Mouse (Mus musculus) heart, adult 2 months (tissue): Measurements from ENCODE around the gene Nckap5. TPM values are rescaled to one million over a fixed set of nuclear protein-coding genes. Genes with fewer than 3 reads are reported as not detected.

Experiments
- DNase-seq, 2 experiments: peaks; one replicate each; pipeline ENCODE4 v3.0.0; 2021
- H3K27ac ChIP-seq: fragments of 200-600 bp; 2 replicates; pipeline ENCODE4 v1.8.1; 2022
- H3K27me3 ChIP-seq: fragments of 200-500 bp; 2 replicates; pipeline ENCODE4 v1.6.1; 2012; ENCODE audit warnings: mild to moderate bottlenecking, low read length, inconsistent platforms, mixed read lengths; ENCODE audit not compliant: control insufficient read depth, insufficient read depth
- H3K36me3 ChIP-seq: fragments of 200-500 bp; 2 replicates; pipeline ENCODE4 v1.6.1; 2012; ENCODE audit warnings: low read length, inconsistent platforms; ENCODE audit not compliant: control insufficient read depth, insufficient read depth
- H3K4me1 ChIP-seq: fragments of 200-500 bp; 2 replicates; pipeline ENCODE4 v1.6.1; 2011; ENCODE audit warnings: low read length; ENCODE audit not compliant: control insufficient read depth, insufficient read depth
- H3K4me3 ChIP-seq: fragments of 200-600 bp; 2 replicates; pipeline ENCODE4 v1.8.1; 2022
- H3K79me2 ChIP-seq: fragments of 200-500 bp; replicated peaks from 2 replicates; pipeline ENCODE4 v1.6.1; 2012; ENCODE audit warnings: mild to moderate bottlenecking, inconsistent platforms, low read length, moderate library complexity, mixed read lengths; ENCODE audit not compliant: control insufficient read depth, insufficient read depth
- H3K9ac ChIP-seq: fragments of 200-500 bp; 2 replicates; pipeline ENCODE4 v1.6.1; 2012; ENCODE audit warnings: low read depth, mild to moderate bottlenecking, control low read depth, inconsistent platforms, low read length, mixed read lengths
- CTCF ChIP-seq: fragments of 200-600 bp; IDR thresholded peaks from 2 replicates; pipeline ENCODE4 v1.8.1; 2022; ENCODE audit warnings: antibody characterized with exemption, mild to moderate bottlenecking, moderate library complexity
- EP300 ChIP-seq: fragments of 200-500 bp; IDR thresholded peaks from 2 replicates; pipeline ENCODE4 v1.6.1; 2011; ENCODE audit warnings: low read depth, low read length, control low read depth; ENCODE audit not compliant: insufficient read depth
- POLR2A ChIP-seq: fragments of 200-500 bp; IDR thresholded peaks from 2 replicates; pipeline ENCODE4 v1.6.1; 2011; ENCODE audit warnings: mild to moderate bottlenecking, low read depth, low read length, control low read depth; ENCODE audit not compliant: insufficient read depth
- WGBS: fragments of 180-500 bp; shearing (Covaris S2); methylation state at CpG from one replicate; pipeline ENCODE4 v1.1.7; 2018; 5-methylcytosine and 5-hydroxymethylcytosine counted together
- intact Hi-C: fragments of 180-260 bp; cut with DNase I; formaldehyde crosslinking; loops from one replicate; pipeline ENCODE4 v1.15.1; 2025
- polyA plus RNA-seq: library from polyadenylated mRNA; depleted of rRNA; stranded (reverse); fragments of >200 nt; gene quantifications from 2 replicates; pipeline ENCODE4 v1.2.3, GENCODE M21; 2012
- total RNA-seq, 2 experiments: library from RNA; stranded (reverse); gene quantifications; 2 replicates each; pipeline ENCODE4 v1.2.3; 2021

The Nckap5 gene
- total and polyA plus RNA-seq, 3 experiments: 2.8 to 9.6 (median 6.0) TPM

DNA sequence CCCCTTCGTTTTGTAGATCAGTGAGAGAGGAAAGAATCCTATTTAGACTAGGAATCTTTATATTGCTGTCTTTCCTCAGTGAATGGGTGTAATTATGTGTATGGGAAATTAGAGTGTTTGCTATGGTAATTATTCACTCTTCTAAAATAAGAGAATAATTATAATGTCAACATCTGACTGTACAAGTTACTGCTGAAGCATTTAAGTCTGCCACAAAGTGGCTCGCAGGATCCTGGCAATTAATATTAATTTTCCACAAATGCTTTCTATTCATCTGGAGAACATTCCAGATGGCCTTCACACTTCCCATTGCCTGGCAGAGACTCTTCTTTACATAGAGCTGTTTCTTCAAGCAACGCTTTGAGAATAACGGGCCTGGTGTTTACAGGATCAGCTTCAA is 439.4 kb downstream of the Nckap5 start:
- Histone ChIP-seq H3K4me1 (no peaks in the 10 kb centered on the region), H3K4me3 (no peak overlapping the region), H3K9ac (no peak overlapping the region), H3K79me2 (no peaks in the 10 kb centered on the region), H3K27me3 (no peaks in the 10 kb centered on the region), H3K27ac (no peak overlapping the region), H3K36me3 (no peaks in the 10 kb centered on the region)
- WGBS: 87% methylated on average over 4 of the region's 4 CpGs
- intact Hi-C loops: no loop called here
- TF ChIP-seq POLR2A: no peak
- TF ChIP-seq EP300: no peak
- no peak for TF ChIP-seq CTCF
- DNase-seq: no peak

DNA sequence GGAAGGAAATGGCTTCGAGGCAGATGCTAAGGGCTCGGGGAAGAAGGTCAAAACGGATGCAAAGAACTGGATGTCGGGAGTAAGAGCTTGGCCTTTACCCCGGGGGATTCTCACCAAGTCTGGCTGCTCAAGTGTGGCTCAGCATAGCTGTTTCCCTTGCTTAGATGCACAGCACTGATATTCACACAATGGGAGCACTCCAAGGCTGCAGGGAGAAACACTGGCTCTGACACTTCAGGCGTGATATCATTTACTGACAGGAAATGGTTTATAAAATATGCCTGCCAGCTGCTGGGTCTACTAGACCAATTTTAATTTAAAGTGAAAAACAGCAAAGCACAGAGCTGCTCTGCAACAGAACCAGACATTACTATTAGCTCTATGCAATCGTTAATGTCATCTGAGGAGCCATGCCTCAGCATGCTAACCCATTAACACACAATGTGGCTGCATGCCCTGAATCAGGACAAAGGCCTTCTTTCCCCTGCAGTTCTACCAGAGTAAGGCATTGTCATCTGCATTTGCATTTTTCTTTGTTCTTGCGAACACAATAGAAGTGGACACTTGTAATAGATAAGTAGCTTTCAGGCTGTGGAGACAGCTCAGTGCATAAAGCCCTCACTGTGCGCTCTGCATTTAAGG is 453.1 kb downstream of the Nckap5 start:
- Histone ChIP-seq H3K27me3 (no peaks in the 10 kb centered on the region), H3K9ac (no peak overlapping the region), H3K36me3 (no peaks in the 10 kb centered on the region), H3K4me3 (no peak overlapping the region), H3K27ac (no peak overlapping the region), H3K79me2 (no peaks in the 10 kb centered on the region), H3K4me1 (no peaks in the 10 kb centered on the region)
- TF ChIP-seq CTCF (no peak), EP300 (no peak), POLR2A (no peak)
- DNase-seq: no peak
- intact Hi-C loops: no loop called here
- WGBS: 46% methylated on average over 9 of the region's 9 CpGs

DNA sequence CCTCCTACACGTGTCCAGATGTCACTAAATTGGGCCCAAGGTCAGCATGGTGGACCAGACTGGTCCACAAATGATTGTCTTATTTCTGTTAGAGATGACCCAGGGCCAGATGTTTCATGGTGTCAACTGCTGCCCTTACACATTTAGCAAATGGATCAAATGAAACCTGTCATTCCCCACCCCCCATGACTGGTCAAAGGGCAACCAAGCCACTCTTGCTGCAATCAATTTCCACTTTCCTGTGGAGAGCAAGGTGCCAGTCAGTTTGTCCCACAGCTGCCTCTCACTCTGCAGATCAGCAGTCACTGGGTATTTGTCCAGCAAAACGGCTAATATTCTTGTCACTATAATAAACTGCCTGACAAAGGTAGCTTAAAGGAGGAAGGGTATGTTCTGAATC is 463.9 kb downstream of the Nckap5 start:
- Histone ChIP-seq H3K79me2 (no peaks in the 10 kb centered on the region), H3K4me3 (no peak overlapping the region), H3K4me1 (no peaks in the 10 kb centered on the region), H3K27ac (no peak overlapping the region), H3K36me3 (no peaks in the 10 kb centered on the region), H3K9ac (no peak overlapping the region), H3K27me3 (no peaks in the 10 kb centered on the region)
- intact Hi-C loops: no loop called here
- TF ChIP-seq POLR2A (no peak), EP300 (no peak), CTCF (no peak)
- no peak for DNase-seq
- WGBS: 56% methylated on average over 2 of the region's 2 CpGs

DNA sequence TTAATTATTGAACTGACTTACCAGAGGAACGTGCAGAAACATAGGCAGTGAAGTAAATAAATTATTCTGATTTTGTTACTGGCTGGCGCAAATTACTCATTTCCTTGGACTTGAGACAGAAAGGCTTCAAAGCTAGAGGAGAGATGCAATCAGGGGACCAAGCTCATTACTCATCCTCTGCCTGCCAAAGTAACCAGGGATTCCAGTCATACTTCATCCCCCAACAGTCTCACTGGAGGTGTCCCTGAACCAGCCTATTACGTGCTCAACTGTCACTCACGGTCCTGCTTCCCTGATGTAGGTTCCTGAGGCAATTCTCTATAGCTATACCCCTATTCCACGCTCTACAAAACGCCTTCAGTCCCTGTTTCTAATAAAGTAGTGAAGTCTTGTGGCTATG is 466.0 kb downstream of the Nckap5 start:
- Histone ChIP-seq H3K36me3 (no peaks in the 10 kb centered on the region), H3K4me1 (no peaks in the 10 kb centered on the region), H3K9ac (no peak overlapping the region), H3K27ac (no peak overlapping the region), H3K27me3 (no peaks in the 10 kb centered on the region), H3K4me3 (no peak overlapping the region), H3K79me2 (no peaks in the 10 kb centered on the region)
- intact Hi-C loops: no loop called here
- 80% methylated on average over 6 of the region's 6 CpGs for WGBS
- no peak for DNase-seq
- TF ChIP-seq EP300 (no peak), CTCF (no peak), POLR2A (no peak)

DNA sequence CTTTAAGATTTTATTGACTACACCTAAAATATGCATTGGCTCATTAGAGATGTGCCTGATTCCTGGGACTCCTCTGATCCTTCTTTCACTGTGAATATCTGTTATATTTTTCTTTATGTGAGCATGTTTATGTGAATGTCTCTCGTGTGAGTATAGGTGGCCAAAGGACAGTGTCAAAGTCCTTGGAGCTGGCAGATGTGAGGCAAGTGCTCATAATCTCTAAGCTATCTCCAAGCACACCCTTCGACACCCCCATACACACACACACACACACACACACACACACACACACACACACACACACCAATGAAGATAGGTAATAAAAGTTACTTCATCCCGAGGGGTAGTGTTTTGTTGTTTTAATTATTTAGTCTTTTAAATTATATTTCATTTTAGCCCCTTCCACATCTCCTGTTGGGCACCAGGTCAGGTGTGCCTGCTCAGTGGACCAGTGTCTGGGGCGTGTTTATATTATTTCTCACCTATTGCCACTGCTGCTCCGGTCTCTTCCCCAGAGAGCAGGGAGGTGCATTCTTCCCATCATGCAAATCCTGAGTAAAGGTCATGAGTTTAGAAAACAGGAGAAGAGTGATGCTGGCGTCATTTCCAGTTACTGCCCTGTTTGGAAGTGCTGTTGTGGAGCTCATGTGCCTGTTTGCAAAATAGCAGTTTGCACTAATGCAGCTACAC is 469.9 kb downstream of the Nckap5 start:
- no peak overlapping the region for H3K9ac ChIP-seq
- H3K79me2 ChIP-seq: no peaks in the 10 kb centered on the region
- TF ChIP-seq CTCF (no peak), EP300 (no peak), POLR2A (no peak)
- intact Hi-C loops: no loop called here
- WGBS: 72% methylated on average over 6 of the region's 6 CpGs
- H3K27ac ChIP-seq: no peak overlapping the region
- H3K36me3 ChIP-seq: no peaks in the 10 kb centered on the region
- no peak for DNase-seq
- no peaks in the 10 kb centered on the region for H3K4me1 ChIP-seq
- H3K27me3 ChIP-seq: no peaks in the 10 kb centered on the region
- H3K4me3 ChIP-seq: no peak overlapping the region

DNA sequence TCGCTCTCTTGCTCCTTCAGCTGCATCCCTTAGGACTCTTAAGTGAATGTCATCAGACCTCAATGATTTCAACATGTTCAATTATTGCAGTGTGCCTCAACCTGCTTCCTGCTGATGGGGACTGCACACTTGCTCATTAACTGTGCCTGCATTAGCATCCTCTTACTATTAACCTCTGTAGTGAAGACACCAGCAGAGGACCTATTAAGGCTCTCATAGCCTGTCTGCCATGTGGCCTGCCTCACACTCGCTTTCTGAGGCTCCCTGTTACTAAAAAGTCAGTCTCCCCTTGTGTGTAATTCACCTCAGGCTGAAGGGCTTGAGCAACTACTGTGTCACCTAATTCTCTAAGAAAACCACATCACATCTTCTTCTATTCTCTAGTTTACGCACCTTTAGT is 470.5 kb downstream of the Nckap5 start:
- no peak for TF ChIP-seq CTCF
- no peak for TF ChIP-seq POLR2A
- no peak for TF ChIP-seq EP300
- intact Hi-C loops: no loop called here
- H3K9ac ChIP-seq: no peak overlapping the region
- DNase-seq: no peak
- no peaks in the 10 kb centered on the region for H3K27me3 ChIP-seq
- no peaks in the 10 kb centered on the region for H3K79me2 ChIP-seq
- H3K36me3 ChIP-seq: no peaks in the 10 kb centered on the region
- H3K27ac ChIP-seq: no peak overlapping the region
- H3K4me1 ChIP-seq: no peaks in the 10 kb centered on the region
- 84% methylated on average over 3 of the region's 3 CpGs for WGBS
- no peak overlapping the region for H3K4me3 ChIP-seq
